Mouse (Mus musculus) testis, postnatal 10 days (tissue): ENCODE measurements around the gene Bcar3.

Source experiments
- DNase-seq: peaks from one replicate; pipeline ENCODE4 v3.0.0; 2021; ENCODE audit warnings: low spot score

Bcar3 gene

DNA sequence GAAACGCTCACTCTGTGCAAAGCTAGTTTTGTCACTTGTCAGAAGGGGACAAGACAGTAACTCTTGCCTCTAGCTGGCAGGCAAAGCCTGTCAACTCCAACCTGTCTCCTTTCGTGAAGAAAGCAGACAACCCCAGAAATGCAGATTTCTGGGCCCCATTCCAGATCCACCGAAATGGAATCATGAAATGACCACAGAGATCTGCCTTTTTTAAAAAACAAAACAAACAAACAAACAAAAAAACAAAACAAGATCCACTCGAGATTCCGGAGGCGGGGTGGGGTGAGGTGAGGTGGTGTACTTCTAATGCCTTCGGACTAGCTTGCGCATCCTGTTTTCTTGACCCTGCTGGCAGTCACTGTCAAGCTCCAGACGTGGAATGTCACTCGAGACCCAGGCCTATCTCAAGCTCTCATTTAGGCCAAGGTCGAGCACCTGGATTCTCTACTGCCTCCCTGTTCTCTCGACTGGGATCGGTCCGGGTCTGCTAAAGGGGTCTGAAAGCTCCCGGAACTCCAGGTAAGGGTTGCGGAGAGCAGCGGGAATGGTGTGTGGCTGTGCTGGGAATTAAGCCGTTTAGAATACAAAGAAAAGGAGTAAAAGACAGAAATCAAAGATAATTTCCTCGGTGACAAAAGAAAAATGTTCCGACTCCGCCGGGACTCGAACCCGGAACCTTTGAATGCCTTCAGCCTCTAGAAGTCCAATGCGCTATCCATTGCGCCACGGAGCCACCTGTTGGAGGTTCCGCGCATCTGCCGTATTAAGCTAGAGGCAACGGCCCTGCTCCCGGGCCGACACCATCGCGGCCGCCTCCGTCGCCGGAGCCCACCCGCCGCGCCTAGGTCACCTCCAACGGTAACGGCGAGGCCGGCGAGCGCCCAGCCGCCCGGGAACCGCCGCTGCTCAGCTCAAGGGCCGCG, 1.4 kb upstream of the Bcar3 start:
- DNase-seq: peak; percentile 95

DNA sequence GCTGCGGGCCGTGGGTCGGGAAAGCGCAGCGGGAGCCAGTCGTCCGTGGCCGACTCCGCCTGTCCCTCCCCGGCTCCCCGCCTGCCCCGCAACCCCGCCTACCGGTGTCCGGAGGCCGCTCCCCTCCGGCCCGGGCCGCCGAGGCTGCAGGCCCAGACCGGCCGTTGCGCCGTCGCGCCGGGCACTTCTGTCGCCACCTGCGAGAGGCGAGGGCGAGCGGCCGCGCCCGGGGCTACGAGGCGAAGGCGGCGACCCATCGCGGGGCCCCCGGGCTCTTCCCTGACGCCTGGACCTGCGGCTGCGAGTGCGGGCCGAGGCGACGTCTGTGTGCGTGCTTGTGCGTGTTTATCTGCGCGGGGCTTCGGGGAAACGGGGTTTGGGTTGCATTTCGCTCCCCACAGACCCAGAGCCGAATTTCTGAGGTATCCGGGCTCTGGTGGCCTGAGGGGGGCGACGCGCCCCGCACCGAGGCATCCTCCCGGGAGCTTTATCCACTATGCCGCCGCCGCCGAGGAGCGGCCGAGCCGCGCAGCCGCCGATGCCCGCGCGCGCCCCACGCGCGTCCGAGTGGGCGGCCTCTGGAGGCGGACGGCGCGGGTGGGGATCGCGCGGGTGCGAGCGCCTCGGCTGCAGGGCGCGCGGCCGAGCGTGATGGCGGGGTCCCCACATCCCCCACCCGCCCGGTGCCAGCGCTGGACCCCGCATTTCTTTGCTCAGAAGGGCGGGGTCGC, 548 bp upstream of the Bcar3 start:
- DNase-seq: peak; percentile 86

DNA sequence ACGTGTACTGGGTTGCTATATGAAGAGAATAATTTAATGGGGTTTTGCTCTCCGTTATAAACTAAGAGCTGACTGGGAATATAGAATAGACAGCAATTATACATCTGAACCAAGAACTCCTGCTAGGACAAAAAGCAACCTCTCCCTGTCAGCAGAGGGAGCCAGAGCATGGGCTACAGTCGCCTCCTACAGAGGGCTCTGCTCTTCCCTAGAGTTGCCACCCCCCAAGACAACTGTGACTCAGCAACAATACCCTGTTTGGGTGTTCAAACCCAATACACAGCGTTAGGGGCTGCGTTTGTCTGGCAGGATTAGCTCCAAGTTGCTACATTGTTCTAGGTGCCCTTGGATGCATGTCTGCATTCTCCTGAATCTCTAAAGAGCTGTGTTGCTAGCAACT, 1.6 kb downstream of the Bcar3 start:
- DNase-seq: peak; percentile 72

DNA sequence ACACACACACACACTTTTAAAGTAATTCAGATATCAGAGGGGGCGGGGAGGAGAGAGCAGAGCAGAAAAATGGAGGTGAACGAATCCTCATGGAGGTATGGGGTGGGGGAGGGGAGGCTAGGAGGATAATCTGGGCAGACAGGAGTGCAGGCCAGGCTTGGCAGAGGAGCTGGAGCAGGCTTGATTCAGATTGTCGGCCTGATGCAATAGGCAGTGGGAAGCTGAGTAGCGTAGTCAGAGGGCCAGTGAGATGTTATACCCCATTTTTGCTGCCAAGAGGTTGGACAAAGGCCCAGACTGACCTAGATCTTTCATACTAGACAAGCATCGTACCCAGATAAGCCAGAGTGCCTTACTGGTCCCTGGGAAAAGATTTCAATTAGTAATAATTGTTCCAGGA, 3.0 kb downstream of the Bcar3 start:
- DNase-seq: peak; percentile 49

DNA sequence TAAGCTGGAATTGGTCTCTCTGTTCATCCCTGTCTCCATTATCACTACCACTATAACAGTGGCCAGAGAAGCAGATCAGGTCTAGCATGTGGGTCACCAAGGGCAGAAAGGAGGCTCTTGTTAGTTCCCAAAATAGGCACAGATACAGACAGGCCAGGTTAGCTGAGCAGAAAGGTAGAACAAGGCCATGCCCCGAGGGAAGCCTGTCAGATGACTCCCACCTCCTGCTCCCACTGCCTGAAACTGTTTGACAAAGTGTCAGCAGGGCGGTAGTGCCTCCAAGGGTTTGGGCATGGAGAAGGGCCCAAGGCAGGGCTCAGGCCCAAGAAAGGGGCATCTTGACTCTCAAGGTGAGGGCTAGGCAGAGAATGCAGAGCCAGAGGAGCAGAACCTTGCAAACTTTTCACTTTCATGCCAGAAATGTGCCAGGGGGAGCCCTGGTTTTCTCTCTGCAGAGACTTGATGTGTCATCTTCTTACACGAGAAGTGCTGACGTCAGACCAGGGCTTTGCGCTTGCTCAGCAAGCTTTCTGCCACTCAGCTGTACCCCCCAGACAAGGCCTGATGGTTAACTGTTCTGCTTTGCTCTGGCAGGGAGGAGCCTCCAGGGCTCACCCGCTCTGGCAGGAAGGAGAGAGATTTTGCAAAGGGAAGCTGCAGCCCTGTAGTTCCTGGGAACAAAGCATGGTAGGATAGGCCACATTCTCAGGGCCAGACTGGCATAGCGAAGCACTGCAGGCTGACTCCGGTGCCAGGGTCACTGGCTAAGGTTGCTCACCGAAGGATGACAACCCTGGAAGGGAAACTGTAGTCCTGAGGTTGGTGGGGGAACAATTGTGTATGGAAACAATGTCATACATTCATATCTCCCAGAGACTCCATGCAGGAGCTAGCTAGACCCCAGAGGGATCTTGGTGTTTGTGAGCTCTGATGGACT, 7.3 kb downstream of the Bcar3 start:
- peak; percentile 47 for DNase-seq

DNA sequence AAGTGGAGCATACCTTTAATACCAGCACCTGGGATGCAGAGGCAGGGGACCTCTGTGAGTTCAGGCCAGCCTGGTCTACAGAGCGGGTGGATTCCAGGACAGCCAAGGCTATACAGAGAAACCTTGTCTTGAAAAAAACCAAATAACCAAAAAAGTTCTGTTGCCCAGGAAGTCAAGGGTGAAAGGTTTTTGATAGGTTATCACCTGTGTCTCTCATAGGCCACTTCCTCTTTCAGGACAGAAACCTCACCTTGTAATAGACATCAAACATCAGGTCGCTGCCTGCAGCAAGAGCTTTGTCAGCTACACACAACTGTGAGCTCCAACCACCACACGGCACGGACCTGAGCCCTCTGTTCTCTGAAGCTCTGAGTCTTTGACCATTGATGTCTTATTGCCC, 10.6 kb downstream of the Bcar3 start:
- no peak for DNase-seq

GRCm38 (mm10) chr3:122307894-122308671, 14.1 kb downstream of the Bcar3 start:
- no peak for DNase-seq

- no peak for DNase-seq
These were observed 15.0 kb downstream of the Bcar3 start for GRCm38 (mm10) chr3:122308981-122309380.

GRCm38 (mm10) chr3:122312078-122312477, 18.1 kb downstream of the Bcar3 start:
- DNase-seq: peak; percentile 95

- no peak for DNase-seq
These were observed 19.1 kb downstream of the Bcar3 start for GRCm38 (mm10) chr3:122312936-122313629.

- DNase-seq: no peak
These were observed 20.0 kb downstream of the Bcar3 start for GRCm38 (mm10) chr3:122313936-122314335.

- no peak for DNase-seq
These were observed 22.7 kb downstream of the Bcar3 start for GRCm38 (mm10) chr3:122316621-122317020.

- DNase-seq: no peak
These were observed 23.4 kb downstream of the Bcar3 start for GRCm38 (mm10) chr3:122317339-122317738.

DNA sequence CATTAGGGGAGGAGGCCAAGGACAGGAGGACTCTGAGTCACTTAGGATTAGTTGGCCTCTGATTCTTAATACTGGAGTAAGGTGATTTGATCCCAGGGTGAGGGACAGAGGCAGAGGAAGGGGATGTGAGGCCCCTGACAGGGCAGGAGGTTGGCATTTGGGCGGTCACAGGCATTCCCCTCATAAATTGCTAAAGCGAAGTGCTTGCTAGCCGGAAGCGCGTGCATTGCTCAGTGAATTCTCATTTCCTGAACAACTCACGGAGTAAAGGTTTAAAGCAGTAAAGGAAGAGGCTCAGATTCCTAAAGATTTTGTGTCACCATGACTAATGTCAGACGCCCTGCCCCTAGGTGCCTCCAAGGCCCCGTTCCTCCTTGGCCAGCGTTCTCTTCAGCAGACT, 28.3 kb downstream of the Bcar3 start:
- no peak for DNase-seq

- no peak for DNase-seq
These were observed 29.9 kb downstream of the Bcar3 start for GRCm38 (mm10) chr3:122323841-122324240.

DNA sequence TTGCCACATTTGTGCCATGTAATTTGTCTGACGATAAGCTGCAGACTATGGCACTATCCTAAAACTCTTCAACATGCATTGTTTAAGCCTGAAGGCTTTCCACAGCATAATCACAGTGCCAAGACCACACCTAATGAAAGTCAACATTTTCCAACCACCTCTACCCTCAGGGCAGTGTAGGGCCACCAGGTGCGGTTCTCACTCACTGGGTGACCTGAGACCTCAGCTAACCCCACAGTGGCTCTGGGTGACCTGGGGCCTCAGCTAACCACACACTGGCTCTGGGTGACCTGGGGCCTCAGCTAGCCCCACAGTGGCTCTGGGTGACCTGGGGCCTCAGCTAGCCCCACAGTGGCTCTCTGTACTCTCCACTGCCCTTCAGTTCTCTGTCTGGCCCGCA, 30.6 kb downstream of the Bcar3 start:
- DNase-seq: no peak

GRCm38 (mm10) chr3:122330484-122330883, 36.5 kb downstream of the Bcar3 start:
- DNase-seq: no peak

DNA sequence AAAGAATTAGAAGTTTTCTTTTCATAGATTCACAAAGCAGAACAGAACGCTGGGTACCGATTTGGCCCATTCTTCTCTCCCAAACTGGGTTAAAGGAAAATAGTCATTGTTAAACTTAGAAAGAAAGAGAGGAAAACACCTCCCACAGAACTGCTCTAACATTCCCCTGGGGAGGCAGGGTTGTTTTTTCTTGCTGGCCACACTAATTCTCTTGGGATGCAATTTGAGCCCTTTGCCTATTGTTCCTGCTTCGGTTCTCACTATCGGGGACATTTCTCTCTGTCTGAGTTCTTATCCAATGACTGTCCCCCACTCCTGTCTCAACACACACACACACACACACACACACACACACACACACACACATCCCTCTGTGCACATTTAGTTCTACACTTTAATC, 39.6 kb downstream of the Bcar3 start:
- DNase-seq: no peak

DNA sequence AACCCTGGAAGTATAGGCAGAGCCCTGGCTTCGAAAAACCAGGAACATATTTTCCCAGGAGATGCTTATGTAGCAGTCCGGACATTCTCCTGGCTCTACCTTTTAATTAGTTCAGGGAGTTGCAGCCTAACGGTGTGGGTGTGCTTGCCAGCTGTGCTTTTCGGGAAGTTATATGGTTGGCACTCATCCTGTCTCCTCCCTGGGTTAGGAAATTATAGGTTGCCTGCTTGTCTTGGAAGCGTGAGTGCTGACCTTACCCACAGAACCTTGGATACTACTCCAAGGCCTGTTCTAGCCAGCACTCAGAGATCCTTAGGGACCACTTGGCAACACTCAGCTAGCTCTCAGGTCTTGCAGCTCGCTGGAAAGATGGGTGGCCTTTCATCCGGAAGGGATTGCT, 40.0 kb downstream of the Bcar3 start:
- DNase-seq: no peak

DNA sequence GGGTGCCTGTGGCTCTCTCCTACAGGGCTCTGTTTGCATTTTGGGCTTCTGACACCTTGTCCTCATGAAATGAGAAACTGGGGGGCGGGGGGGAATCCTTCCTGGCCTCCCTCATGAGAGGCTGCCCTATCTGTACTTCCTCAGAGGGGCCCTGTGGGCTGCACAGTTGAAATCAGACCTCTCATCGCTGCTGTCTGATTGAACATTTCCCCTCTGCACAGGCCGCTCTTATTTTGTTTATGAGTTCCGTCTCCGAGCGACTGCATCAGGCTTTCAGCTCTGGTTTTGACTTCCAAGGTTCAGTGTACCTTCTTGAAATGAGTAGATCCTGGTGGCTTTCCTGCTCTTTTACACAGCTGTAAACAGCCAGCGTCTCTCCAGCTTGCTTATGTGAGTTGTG, 40.4 kb downstream of the Bcar3 start:
- no peak for DNase-seq

- no peak for DNase-seq
These were observed 42.1 kb downstream of the Bcar3 start for GRCm38 (mm10) chr3:122336030-122336429.
